Mouse (Mus musculus) brain, embryonic 14.5 days (tissue): ENCODE data around the gene Il17rb.

ENCODE experiments used
- CTCF ChIP-seq: fragments of 200-500 bp; IDR thresholded peaks from 2 replicates; pipeline ENCODE4 v1.5.1; 2012; ENCODE audit warnings: inconsistent platforms, mild to moderate bottlenecking, moderate library complexity, borderline replicate concordance; ENCODE audit not compliant: insufficient read depth, insufficient read length; ENCODE audit errors: extremely low read depth
- POLR2A ChIP-seq: fragments of 200-500 bp; IDR thresholded peaks from 2 replicates; pipeline ENCODE4 v1.6.1; 2012; ENCODE audit warnings: mild to moderate bottlenecking, inconsistent platforms, borderline replicate concordance; ENCODE audit not compliant: poor library complexity, insufficient read depth, insufficient read length, severe bottlenecking; ENCODE audit errors: extremely low read depth

- TF ChIP-seq POLR2A = no peak
- TF ChIP-seq CTCF = peak; percentile 22; the same call in 1 of the 2 replicates
Measured at GRCm38 (mm10) chr14:29980447-29981205, 28.1 kb downstream of the Il17rb start.
